Mouse (Mus musculus) cerebellum, adult 11-12 months (tissue): ENCODE results near the gene Cmtm4.

Source experiments
- DNase-seq: peaks from one replicate; pipeline ENCODE4 v3.0.0; 2022

Cmtm4 gene

DNA sequence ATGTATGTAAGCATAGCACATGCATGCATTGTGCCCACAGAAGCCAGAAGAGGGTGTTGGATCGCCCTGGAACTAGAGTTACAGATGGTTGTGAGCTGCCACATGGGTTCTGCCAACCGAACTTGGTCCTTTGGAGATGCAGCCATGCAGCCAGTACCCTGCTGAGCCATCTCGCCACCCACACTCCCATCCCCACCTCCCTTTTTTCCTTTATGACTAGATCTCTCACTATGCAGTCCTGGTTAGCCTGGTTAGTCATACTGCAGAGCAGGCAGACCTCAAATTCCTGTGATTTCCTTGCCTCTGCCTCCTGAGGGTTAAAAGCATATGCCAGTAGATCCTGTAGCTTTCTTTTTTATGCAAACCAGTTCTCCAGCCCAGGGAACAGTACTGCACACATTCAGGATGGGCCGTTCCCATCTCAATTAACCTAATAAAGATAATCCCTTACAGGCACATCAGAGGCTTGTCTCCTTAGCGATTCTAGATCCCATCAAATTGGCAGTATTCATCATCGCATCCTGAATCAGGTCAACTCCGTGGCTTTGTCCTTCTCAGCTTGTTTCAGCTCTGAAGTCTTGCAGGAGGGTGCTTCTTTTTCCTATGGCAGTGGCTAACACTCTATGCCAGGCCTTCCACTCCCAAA is 15.1 kb upstream of the Cmtm4 start:
- no peak for DNase-seq

DNA sequence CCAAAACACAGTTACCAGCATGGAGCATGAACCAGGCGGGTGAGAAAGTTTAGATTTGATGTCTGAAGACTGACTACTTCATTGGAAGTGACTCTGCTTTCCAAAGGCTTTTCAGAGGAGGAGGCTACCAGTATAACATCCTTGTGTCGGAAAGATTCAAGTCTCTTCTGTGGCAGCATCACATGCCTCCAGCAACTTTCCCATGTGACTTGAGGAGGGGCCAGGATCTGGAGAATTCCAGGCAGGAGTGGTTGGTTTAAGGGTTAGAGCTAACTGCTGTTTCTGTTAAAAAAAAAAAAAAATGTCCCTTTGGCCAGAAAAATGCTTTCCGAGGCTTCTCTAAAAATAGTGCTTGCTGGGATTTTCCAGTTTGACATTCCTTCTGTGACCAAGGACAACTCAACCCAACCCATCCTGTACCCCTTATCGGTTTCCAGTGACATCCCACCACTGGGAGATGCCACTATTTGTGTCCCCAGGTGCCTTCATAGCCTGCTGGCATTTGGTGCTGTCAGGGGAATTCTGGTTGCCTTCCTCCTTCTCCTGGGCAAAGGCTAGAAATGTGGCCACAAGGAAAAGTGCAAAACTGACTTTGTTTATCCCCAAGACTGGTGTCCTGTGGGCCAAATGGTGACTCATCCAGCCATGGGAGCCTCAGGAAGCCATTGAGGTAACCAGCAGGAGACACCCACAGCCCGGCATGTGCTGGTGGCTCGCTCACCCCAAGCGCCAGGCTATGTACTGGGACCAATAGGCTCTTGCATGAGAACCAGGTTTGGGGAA is 12.9 kb upstream of the Cmtm4 start:
- no peak for DNase-seq

DNA sequence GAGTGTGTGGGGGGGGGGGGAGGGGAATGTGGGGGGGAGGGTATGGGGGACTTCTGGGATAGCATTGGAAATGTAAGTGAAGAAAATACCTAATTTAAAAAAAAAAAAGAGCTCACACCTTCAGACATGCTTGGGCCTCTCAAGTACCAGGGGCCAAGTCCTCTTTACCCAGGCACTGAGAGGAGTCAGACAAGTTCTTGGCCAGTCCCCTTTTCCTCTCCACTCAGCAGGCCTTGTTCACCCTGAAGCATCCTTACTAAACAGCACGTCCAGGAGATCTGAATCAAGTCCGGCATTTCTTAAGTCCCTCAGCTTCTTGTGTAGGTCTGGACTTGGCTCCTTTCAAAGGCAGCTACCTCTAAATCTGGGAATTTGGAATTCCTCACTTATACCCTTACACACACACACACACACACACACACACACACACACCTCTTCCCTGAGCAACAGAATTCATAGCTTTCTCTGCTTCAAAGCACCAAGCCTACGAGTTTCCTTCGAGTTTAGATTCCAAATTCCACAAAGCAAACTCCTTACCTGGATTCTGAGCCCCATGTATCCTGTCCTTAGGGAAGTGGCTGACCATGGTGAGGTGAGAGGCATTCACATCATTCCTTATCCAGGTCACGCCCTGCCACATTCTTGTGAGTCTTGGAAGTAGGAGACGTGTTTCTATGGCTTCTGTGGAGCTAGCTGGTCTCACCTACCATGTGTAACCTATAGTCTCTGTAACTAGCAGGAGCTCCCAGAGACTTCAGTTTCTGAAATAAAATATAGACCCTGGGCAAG is 10.9 kb upstream of the Cmtm4 start:
- no peak for DNase-seq

DNA sequence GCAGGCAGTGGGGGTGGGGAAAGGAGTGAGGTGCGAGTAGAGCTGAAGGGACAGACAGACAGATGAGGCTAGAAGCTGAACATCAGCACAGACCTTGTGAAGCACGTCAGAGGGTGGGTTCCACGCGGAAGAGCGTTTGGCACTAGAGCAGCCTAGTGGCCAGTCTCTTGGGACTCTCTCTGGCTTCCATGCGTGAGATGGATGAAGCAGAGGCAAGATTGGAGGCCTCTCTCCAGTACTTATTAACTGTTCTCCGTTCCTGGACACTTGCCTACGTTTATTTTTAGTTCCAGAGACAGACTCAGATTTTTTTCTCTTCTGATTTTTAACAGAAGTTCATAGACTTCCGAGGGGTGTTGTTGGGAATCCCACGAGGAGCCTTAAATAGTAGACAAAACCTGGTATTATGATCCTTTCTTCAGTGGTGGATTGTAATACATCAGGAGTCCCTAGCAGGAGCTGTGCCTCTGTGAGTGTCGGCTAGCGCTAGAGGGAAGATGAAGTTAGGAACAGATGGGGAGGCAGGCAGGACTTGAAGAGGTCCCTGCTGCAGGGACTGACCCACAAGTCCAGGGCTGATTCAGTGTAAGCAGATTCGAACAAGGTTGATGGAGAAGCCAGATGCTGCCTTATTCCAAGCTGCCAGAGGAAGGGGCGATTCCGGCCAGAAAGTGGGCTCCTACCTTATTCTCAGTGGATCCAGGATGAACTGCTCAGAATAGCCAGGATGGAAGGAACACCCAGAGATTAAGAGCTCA is 10.0 kb upstream of the Cmtm4 start:
- DNase-seq = no peak

DNA sequence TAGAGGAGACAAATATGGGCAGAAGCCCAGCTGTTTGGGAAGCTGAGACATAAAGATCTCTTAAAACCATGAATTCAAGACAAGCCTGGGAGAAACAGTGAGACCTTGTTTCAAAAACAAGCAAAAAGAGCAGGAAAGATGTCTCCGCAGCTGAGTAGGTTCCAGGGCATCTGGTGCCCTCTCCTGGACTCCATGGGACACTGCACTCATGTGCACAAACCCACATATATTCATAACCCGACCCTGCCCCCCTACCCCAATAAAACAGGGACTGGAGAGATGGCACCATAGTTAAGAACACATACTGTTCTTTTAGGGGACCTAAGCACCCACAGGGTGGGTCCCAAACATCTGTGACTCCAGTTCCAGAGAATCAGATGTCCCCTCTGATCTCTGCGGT is 8.0 kb upstream of the Cmtm4 start:
- no peak for DNase-seq

DNA sequence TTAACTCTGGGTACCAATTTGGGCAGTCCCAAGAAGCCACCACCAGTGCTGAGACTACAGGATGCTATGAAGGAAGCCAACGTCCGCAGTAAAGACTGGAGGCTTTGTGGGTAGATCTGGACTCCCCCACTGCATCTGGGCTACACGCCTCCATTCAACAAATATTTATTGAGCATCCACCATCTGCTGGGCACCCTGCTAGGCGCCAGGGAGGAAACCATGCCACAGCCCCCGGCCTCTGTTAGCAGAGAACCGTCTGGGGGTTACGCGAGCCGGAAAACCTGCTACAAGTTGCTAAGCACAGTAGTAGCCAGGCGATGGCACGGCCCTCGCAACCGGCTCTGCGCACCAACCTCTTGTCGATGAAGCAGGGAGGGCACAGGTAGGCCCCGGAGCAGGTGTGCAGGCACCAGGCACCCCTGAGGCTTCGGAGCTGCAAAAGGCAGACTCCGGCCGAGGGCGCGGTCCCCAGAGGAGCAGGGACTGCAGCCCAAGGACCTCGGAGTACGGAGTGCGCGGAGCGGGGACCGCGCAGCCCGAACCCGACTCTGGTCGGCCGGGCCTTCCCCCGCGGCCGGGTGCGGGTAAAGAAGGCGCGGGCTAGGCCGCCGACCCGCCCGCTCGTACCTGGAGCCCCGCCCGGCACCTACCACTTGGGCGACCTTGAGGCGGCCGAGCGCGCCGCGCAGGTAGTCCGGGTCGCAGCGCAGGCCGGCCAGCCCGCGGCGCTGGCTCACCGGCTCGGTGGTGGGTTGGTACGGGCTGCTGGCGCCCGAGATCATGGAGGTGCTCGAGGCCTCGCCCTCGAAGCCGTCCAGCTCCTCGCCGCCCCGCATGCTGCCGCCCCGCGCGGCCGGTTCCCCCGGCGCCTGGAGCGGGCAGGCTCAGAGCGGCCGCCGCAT is 555 bp downstream of the Cmtm4 start:
- peak; percentile 72 for DNase-seq

DNA sequence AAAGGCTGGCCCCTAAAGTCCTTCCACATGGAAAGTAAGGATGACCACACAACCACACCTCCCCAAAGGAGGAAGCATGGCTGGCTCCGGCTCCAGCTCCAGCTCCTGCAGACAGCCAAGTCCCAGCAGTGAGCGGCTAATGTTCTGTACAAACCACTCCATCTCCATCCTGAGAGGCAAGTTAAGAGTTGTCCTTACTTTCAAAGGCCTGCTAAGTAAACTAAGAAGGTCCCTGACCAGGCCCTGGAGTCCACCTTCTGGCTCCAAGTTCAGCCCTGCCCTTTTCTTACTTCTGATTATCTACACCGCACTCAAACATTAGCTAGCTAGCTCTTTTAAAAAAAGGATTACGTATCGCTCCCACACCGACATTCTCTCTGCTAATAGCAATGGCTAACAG is 1.8 kb downstream of the Cmtm4 start:
- DNase-seq = no peak

DNA sequence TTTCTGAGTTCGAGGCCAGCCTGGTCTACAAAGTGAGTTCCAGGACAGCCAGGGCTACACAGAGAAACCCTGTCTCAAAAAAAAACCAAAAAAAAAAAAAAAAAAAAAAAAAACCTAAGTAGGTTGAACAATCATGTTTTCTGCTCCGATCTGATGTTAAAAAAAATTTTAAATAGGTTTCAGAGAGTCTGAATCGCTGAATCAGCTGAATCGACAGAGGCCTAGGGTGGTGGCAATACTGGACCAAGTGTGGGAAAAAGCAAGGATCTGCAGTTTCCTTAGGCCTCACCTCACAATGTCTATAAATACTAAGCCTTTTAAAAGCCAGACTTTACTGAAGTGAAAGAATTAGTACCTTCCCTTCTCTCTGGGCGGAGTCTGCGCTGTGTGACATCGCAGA is 2.5 kb downstream of the Cmtm4 start:
- DNase-seq = no peak

DNA sequence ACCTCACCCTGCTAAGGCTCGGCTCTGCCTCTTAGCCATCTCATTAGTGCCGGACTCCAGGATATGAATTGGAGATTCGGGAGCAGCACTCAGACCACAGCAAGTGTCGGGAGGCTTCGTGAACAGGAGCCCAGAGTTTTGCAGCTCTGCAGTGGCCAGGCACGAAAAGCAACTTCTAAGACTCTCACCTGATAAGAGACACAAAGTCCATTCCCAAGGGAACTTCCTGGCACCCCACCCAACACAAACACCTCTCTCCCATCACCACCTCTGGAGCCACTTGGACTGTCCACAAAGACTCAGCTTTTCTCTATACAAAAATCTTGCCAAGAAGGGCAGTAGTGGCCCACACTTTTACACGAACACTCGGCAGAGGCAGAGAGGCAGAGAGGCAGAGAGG is 5.4 kb downstream of the Cmtm4 start:
- no peak for DNase-seq

DNA sequence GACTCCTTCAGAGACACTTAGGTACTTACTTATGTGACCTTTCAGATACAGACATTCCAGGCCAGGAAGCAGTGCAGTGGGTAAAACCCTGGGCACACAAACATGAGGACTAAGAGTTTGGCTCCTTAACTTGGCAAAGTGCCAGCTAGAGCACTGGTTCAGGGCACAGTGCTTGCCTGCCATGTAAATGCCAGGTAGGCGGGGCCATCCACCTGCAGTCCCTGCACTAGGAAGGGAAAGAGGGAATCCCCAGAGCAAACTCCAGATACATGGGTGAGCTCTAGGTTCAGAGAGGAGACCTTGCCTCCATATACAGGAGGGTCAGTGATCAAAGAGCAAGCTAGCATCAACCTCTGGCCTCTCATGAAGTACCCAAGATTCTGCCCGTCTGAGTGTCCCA is 7.6 kb downstream of the Cmtm4 start:
- DNase-seq = peak; percentile 57

DNA sequence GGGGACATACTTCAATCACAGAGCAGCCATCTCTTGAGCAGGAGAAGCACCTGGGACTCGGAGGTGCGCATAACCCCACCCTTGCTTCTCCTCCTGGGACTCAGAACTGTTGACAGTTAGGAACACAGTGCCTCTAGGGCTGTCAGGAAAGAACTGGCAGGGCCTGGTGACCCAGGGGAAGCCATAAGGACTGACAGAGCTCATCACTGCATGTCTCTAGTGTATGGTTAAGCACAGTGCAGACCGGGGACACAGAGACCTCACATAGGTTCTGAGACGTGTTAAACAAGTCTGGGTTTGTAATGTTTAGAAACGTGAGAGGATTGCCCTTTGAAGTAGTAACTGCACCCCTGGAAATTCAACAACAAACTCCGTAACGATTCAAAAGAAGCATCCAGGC is 8.1 kb downstream of the Cmtm4 start:
- DNase-seq = no peak

DNA sequence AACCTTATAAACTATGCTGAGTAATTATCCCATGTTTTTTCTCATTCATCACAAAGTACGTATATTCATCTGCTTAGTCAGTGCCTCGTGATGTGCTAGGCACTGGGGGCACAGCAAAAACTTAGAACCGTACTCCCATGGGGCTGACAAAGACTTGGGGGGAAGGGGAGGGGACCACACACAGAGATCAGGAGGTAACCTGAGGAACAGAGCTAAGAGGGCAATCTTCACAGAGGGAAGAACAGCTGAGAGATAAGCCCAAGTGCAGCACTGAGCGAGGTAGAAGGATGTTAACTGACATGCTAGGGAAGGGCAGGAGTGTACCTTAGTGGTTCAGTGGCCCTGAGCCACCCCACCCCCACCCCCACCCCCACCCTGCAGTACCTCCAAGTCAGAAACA is 8.9 kb downstream of the Cmtm4 start:
- no peak for DNase-seq

DNA sequence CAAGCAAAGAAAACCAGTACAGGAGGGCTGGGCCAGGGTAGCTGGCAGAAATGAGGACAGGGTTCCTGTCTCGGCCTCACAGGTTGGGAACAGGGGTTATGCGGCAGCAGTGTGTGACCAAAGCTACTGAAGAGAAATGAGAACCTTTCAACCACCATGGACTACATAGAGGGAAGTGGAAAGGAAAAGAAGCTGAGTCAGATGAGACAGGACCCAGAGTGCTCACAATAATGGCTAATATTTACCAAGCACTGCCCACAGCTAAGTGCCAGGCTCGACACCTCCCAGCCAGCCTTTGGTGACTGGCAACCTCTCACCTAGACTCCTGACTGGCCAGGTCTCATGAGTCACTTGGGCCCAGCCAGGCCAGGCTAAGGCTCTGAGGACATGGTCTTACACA is 11.6 kb downstream of the Cmtm4 start:
- DNase-seq = no peak

DNA sequence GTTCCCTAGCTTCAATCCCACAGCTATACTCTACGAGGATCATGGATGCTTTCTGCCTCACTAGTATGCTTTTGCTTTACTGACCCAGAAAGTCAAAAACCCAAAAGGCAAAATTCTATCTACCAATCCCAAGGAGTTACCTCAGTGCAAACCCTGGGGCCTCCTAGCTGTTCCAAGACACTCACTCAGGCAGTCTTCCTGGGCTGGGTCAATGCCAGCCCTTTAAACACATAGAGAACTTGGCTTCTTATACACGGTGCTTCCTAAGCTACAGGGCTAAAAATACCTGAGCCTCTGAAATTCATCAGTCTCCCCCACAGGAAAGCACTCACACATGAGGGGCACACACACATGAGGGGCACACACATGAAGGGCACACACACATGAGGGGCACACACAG is 12.3 kb downstream of the Cmtm4 start:
- no peak for DNase-seq

DNA sequence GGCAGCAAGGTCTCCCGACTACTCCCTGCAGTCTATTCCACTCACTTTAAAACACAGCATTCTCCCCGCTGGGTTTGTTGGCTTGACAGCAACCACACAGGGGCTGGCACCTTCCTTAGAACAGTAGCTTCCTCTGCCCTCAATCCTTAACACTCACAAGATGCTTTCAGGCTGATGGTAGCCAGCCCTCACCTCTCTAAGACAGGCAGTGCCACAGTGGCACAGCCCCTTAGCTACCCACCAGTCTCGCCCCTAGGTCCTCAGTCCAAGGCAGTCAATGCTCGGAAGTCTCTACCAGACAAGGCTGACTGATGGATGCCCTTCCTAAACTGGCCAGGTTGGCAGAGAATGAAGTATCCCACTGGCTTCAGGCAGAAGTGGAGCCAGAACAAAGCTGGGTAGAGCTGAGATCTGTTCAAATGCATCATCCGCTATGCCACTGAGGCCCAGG is 14.6 kb downstream of the Cmtm4 start:
- peak; percentile 54 for DNase-seq

DNA sequence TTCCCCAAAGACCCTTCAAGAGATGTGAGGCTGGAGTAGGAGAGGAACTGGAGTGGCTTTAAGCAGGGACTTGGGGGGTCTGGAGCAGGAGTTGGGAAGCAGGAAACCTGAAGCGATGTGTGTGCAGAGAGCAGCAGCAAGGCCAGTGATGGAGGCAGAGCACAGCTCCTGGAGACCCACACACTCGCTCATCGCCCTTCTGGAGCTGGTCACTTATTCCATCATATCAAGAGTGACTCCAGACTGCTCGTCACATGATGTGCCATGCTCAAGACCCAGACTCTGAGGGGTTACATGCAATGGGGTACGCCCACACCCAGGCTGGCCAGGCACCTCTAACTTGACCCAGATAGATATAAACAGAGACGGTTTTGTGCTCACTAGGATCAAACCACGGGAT is 15.3 kb downstream of the Cmtm4 start:
- no peak for DNase-seq

DNA sequence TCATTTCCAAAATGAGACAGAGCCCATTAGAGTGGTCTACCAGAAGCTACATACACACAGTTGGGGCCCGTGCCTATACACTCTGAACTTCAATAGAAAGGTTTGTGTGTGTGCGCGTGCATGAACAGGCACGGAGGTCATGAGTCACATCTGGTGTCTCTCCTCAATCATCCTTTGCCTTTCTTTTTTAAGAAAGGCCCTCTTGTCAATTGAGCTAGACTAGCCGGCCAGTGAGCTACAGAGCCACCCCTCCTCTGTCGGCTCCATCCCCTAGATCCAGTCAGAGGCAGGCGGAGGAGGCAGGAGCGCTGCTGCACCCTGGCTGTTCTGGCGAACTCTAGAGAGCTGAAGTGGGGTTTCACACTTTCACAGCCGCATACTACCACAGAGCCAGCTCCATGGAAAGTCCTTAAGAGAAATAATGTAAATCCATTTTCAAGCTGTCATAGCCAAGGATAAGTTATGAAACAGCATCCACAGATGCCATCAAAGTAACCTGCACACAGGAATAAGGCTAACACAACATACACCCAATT is 16.2 kb downstream of the Cmtm4 start:
- DNase-seq = no peak

DNA sequence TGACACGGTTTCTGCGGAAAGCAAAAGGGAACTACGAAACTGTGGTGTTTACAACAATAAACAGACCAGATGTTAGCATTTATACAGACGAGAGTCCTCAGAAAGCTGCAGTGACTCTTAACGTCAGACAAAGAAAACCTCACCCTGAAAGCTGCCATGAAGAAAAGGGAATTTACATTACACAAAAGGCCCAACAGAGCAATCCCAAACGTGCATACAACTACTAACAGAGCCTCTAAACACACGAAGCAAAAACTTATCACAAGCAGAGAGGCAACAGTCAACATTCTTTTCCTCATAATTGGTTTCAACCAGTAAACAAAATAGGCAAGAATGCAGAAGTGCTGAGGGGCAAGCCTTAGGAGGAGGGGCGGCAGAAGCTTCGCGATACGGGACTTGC is 18.9 kb downstream of the Cmtm4 start:
- DNase-seq = no peak

DNA sequence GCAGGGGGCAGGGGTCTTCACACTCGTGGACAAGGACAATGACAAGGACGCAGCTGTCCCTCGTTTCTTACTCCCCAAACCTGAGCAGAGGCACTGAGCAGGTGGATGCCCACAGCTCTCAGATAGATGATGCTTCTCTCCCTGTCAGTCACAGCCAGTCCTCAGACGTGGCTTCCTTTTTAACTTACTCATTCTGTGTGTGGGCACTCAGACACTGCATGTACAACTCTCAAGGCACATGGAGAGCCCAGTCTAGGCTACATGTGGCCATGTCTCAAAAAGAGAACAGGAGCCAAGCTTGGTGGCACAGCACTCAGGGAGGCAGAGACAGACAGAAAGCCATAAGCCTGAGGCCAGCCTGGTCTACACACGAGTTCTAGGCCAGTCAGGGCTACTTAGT is 19.6 kb downstream of the Cmtm4 start:
- DNase-seq = no peak

DNA sequence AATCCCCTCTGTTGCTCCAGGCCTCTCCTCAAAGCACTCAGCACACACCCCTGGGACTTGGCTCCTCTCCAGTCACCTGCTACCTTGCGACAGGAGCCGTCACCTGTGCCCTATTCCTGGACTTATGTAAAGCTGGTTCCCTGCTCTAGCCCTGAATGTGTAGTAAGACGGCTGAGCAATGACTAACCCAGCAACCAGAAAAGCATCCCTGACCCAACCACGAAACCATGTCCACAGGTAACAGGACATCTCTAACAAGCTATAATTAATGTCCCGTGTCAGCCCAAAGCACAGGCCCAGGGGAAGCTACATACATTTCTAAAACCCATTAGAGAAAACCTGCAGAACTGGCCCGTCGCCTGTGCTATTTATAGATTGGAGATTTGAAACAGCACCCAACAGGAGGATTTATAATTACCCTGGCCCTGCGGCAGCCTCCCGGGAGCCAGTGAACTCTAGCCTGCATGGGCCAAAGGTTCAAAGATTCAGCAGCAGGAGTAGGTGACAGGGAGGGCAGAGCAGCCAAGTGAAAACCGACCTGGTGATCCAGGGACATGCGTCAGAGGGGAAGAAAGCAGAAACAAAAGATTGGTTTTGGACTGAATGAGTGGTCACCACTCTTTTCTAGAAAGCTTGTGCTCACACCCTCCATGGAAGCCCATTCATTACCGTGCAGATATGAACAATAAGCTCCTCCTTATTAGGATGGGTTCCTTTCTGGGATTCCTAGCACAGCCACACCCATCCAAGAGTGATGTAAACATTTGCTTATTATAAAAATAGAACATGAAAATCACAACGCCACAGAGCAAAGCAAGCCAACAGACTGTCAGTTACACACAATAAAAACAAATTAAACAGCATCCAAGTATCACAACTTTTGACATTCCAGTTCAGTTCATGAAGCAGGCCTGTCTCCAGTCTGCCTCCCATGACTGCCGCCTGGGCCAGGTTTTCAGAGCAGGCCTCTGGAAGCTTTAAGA is 20.5 kb downstream of the Cmtm4 start:
- DNase-seq = peak; percentile 68

DNA sequence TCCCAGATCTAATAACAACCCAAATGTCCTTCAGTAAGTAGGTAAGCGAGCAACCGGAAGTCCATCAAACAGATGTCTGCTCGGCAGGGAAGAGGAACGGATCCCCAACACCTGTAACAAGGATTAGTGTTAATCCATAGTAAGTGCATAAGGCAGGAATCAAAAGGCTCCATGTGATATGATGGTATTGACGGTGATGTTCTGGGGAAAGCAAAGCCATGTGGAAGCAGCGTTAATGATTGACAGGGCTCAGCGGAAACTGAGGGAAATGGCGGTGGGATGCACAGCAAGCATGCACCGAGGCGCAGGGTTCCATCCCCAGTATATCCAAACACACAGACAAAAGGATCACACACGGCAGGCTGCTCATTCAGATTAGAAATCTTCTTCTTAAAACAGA is 21.3 kb downstream of the Cmtm4 start:
- DNase-seq = no peak
